Mouse (Mus musculus): ENCODE results near the gene Ifrd2.

Ifrd2 gene

GRCm38 (mm10) chr9:107575579-107576356 lies 11.7 kb upstream of the Ifrd2 start:
- no peak for DNase-seq (ENCODE audit: extremely low spot score, low spot score)

DNA sequence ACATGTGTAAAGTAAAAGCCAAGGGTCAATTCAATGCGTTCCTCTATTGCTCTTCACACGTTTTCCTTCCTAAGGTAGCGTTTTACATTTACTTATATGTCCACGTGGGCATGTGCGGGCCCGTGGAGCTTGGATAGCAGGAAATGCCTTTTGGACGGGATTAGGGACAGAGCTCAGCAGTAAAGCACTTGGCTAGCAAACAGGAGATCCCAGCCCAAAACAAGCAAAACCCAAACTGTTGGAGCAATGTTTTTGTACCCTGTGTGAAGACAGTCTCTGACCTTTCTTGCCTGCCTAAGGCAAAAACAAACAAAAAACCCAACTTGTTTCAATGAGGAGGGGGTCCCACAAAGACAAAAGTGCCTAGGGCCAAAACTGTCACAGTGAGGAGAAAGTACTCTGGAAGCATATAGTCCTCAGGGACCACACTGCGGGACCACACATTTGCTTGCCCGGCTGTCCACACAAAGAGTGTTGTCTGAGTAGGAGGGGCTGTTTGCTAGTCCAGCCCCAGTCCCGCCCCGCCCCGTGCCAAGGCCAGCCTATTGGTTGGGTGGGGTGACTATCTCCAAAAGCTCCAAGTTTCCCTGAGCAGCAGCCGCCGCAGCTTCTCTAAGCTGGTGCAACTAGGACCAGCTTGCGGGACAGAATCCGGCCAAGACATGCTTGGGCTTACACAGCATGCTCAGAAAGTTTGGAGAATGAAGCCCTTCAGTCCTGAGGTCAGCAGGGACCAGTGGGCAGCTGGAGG lies 10.9 kb upstream of the Ifrd2 start, which contains the start of gene Hyal1:
Gene Hyal1, plus strand, starts transcription at position 571 of the 751 bp plus-strand sequence.
- peak; percentile 83 for DNase-seq (ENCODE audit: extremely low spot score, low spot score)

DNA sequence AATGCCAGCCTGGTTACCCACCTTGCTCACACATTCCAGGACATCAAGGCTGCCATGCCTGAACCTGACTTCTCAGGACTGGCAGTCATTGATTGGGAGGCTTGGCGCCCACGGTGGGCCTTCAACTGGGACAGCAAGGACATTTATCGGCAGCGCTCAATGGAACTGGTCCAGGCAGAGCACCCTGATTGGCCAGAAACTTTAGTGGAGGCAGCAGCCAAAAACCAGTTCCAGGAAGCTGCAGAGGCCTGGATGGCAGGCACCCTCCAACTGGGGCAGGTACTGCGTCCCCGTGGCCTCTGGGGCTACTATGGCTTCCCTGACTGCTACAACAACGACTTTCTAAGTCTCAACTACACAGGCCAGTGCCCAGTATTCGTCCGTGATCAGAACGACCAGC lies 9.6 kb upstream of the Ifrd2 start:
- DNase-seq (ENCODE audit: extremely low spot score, low spot score): no peak

- DNase-seq (ENCODE audit: extremely low spot score, low spot score): no peak
Measured at GRCm38 (mm10) chr9:107578587-107578986, 8.9 kb upstream of the Ifrd2 start, which contains the start of gene Naa80. Gene Naa80, plus strand, starts transcription at chr9:107578887.

GRCm38 (mm10) chr9:107579023-107579900 lies 8.2 kb upstream of the Ifrd2 start:
- no peak for DNase-seq (ENCODE audit: extremely low spot score, low spot score)

- DNase-seq (ENCODE audit: extremely low spot score, low spot score): peak; percentile 77
Measured at GRCm38 (mm10) chr9:107580501-107581317, 6.7 kb upstream of the Ifrd2 start, which contains the start of gene Hyal3. Gene Hyal3, plus strand, starts transcription at chr9:107580818.

GRCm38 (mm10) chr9:107581584-107581983 lies 5.9 kb upstream of the Ifrd2 start:
- no peak for DNase-seq (ENCODE audit: extremely low spot score, low spot score)

DNA sequence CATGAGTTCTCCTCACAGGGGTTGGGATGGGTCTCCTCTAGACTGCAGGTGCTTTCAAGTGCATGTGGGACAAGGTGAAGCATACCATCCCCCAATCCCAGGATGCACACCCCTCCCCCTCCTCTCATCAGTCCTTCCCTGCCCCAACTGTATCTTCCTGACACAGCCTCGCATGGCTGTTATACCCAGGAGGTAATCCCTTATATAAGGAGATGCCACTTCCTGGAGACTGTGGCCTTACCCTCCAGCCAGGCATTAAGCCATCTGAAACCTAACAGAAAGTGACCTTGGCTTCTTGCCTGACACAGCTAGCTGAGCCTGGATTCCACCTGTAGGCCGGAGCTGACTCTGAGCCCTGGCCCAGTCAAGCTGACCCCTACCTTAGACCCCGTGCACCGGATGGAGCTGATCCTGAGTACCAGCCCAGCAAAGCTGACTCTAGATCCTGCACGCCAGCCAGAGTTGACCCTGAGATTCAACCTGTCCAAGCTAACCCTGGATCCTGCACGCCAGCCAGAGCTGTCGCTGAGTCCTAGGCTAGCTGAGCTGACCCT lies 4.9 kb upstream of the Ifrd2 start:
- no peak for DNase-seq (ENCODE audit: extremely low spot score, low spot score)

GRCm38 (mm10) chr9:107583174-107583573 lies 4.3 kb upstream of the Ifrd2 start:
- no peak for DNase-seq (ENCODE audit: extremely low spot score, low spot score)

DNA sequence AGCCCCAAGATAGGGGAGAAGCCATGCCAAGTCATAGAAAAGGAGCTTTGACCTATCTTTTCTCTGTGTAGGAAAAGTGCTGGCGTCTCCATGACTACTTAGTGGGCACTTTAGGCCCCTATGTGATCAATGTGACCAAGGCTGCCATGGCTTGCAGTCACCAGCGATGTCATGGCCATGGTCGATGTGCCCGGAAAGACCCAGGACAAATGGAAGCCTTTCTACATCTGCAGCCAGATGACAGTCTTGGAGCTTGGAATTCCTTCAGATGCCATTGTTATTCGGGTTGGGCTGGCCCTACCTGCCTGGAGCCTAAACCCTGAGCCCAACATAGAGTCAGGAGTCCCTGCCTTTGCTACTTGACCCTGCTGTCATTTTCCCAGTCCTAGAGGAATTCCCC lies 938 bp upstream of the Ifrd2 start:
- no peak for DNase-seq (ENCODE audit: extremely low spot score, low spot score)

DNA sequence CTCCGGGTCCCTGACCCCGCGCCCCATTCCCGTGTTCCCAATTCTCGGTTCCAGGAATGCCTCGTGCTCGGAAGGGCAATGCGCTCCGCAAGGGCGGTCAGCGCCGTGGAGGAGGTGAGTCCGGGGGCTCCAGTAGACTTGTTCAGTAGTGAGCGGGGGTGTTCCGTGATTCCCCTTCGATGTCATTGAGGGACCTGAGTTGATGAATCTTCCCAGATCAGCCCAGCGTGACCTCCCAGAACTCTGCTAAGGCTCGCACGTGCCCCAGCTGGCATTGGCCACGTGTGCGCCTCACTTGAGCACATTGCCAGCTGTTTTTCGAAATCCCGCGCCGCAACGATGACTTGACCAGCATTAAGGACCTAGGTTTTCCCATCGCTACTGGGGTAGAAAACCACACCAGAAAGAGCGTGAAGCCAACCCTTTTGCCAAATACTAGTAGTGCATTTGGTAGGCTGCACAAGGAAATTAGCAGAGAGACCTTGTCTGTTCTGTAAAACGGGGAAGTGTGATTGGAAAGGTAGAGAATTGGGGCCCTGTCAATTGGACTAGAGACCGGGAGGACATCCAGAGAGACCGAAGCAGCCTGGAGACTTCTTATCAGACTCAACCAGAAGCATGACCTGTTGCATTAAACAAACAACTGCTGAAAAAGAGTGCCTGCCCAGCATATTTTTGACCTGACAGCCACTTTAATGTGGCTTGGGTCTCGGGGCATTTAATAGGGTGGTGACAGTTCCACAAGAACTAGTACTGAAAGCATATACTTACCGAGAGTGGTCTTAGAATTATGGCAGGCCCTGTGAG lies 594 bp downstream of the Ifrd2 start:
- no peak for DNase-seq (ENCODE audit: extremely low spot score, low spot score)

DNA sequence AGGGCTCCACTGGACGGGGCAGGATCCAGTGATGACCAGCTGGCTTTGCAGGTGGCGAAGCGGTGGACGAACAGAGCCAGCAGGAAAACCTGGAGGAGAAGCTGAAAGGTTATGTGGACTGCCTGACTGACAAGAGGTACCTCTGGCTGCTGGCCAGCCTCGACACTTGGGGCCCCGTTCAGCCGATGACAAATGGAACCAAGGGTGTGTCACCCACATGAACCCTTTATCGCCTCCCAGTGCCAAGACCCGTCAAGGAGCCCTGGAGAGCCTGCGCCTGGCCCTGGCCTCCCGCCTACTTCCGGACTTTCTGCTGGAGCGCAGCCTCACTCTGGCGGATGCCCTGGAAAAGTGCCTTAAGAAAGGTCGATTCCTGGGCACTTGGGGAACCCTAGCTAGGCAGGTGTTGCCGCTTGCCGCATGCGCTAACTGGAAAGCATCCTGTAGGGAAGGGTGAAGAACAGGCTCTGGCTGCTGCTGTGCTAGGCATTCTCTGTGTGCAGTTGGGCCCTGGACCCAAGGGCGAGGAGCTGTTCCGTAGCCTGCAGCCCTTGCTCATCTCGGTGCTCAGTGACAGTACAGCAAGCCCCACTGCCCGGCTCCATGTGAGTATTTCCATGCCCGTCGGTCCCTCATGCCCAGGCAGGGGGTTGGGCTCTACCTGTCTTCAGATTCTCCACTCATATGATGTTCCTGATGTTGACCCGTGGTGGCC lies 2.8 kb downstream of the Ifrd2 start:
- DNase-seq (ENCODE audit: extremely low spot score, low spot score): no peak

GRCm38 (mm10) chr9:107590773-107591060 lies 3.3 kb downstream of the Ifrd2 start:
- DNase-seq (ENCODE audit: extremely low spot score, low spot score): no peak

DNA sequence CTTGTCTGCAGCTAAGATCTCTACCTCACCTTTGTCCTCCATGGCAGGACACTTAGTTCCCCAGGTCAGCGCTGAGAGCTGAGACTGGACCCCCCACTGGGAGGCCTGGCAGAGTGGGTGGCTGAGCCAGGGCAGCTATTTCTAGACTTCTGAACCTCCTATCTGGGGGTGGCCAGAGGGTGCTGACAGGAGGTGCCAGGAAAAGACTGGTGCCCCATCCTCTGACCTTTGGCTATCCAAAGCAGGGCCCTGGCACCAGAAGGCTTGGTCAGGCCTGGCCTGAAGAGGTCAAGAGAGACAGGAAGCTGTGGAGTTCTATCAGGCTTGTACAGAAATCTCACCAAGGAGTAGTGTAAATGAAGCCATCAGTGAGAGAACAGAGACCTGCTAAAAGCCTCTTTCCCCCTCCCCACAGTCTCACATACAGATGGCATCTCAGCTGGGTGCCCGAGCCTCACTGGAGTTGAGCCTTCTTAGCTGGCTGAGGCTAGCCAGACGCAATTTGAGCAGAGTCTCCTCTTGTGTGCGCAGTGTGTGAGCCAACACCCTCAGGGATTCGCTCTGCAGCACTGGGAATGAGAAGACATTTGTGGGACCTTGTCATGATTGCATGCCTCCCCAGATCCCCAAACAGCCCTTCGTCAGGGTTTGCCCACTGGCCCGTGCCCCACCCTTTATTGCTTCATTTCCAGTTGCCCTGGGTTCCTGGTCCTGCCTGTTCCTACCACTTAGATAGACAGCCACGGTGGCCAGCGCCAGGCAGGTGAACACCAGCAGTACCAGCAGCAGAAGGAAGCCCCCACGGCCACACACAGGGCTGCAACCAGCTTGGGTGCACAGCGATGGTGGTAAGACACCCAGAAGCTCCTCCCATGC lies 5.9 kb downstream of the Ifrd2 start:
- no peak for DNase-seq (ENCODE audit: extremely low spot score, low spot score)

DNA sequence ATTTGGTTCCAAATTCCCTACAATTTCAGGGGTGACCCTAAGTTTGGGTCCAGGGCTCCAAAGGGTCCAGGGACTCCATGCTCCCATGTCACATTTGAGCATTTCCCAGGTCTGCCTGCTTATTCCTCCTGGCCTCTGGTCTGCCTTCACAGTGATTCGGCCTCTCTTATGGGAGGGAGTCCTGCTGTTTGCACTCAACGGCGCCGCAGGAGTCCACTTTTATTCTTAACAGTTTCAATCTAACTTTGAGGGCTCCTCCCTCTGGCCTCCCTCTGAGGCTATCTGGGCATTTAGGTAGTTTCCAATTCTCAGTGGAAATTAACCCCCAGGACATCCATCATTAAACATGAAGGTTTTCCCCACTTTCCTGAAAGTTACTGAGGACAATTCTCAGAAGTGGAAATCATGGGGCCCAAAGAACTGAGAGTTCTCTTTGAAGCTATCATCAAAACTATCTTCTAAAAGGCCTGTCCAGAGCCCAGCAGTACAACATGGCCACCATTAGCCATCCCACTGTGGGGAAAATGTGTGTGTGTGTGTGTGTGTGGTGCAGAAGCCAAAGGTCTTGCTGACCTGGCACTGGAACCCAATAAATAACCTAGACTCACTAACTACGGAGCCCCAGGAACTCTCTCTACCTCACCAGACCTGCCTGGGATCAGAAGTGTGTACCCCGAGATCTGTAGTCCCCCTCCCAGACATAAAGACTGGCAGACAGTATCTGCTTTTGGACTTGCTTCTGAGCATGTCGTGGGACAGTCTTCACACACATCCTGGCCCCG lies 7.0 kb downstream of the Ifrd2 start:
- DNase-seq (ENCODE audit: extremely low spot score, low spot score): no peak

GRCm38 (mm10) chr9:107596619-107597569 lies 9.5 kb downstream of the Ifrd2 start:
- no peak for DNase-seq (ENCODE audit: extremely low spot score, low spot score)
